Comparison of ENCODE assay signal across 9 mouse cellular contexts in the genomic region with DNA sequence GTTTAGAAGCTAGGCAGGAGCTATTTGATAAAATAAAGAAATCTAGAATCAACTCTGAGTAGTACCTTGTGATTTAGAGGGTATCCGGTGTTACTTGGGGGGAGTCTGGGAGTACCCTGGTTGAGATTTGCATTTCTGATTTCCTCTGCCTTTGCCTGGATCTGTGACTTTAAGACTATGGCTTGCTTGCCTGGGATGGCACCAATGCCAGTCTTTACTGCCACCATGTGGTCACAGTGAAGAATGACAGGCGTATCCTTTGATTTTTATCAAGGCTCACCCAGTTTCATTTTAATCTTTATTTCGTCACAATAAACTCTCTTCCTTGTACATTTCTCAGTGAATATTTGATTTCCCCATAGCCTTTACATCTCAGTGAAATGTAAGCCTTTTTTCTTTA. TPM values are rescaled to one million over a fixed set of nuclear protein-coding genes. Genes with fewer than 3 reads are reported as not detected.
A peak's percentile ranks its signal among the peaks of the same experiment; 100 is the strongest.
DNase-seq lines count a peak whose midpoint lies in the region; ATAC-seq and TF ChIP-seq lines count a peak whose summit lies in the region.
"Had no signal": no experiment of that assay in that cellular context is flagged by ENCODE, and none has a peak within 500 bp of the region (broad histone marks: within the 10 kb centered on the region; RNA-seq: fewer than 3 reads in every experiment).

No protein-coding gene starts in this region.

- H3K4me2 ChIP-seq in hindbrain, postnatal 0 days (ENCODE audit: low read depth, low read length), result no peak overlapping the region
- no peak overlapping the region for H3K4me2 ChIP-seq in hindbrain, embryonic 13.5 days

- intact Hi-C loops in heart, postnatal 36 days (cut with DNase I), result loop anchor here (1.0 to 5.0 kb wide), 2 partner anchors 170 to 254 kb away; no protein-coding TSS in a partner anchor

- H3K4me1 ChIP-seq in hindbrain, postnatal 0 days (ENCODE audit: insufficient read depth, low read length), result no peaks in the 10 kb centered on the region
- no peaks in the 10 kb centered on the region for H3K4me1 ChIP-seq in hindbrain, embryonic 13.5 days (replicated peaks)

- 12% methylated on average over 3 of the region's 3 CpGs for WGBS in hindbrain, postnatal 0 days
- WGBS in hindbrain, embryonic 13.5 days, result 17% methylated on average over 3 of the region's 3 CpGs

- H3K27ac ChIP-seq in hindbrain, postnatal 0 days, result no peak overlapping the region
- H3K27ac ChIP-seq in hindbrain, embryonic 13.5 days, result no peak overlapping the region

- ATAC-seq in hindbrain, postnatal 0 days, result peak; percentile 55; the same call in 1 of the 2 replicates
- ATAC-seq in hindbrain, embryonic 13.5 days (ENCODE audit: low FRiP score), result no peak
- ATAC-seq in hematopoietic stem cell, adult 5-6 weeks (replicated peaks in 1 of 2; ENCODE audit: insufficient read depth in 1 of 2, low FRiP score in 2 of 2, low TSS enrichment in 1 of 2, low read depth in 1 of 2, poor library complexity in 2 of 2, severe bottlenecking in 2 of 2), result peak; percentile 46 to 74; a peak in 2 of 4 replicates

- peak; percentile 95 for TF ChIP-seq CTCF in hindbrain, postnatal 0 days (IDR thresholded peaks at IDR 0.05; ENCODE audit: low read depth)

- H3K9ac ChIP-seq in hindbrain, postnatal 0 days (replicated peaks; ENCODE audit: low read length), result no peak overlapping the region
- H3K9ac ChIP-seq in hindbrain, embryonic 13.5 days, result no peak overlapping the region

- no peaks in the 10 kb centered on the region for H3K27me3 ChIP-seq in hindbrain, postnatal 0 days (ENCODE audit: insufficient read depth, low read length)
- H3K27me3 ChIP-seq in hindbrain, embryonic 13.5 days, result peaks cover 12% of the 10 kb centered on the region; the same call in 1 of the 2 replicates

- DNase-seq in hindbrain, postnatal 0 days (ENCODE audit: low spot score), result peak; percentile 83
- peak; percentile 69 for DNase-seq in CD4-positive, CD25-positive, alpha-beta regulatory T cell, adult 2 months (ENCODE audit: low read depth, low spot score)
- peak; percentile 58 for DNase-seq in ZHBTc4 (ENCODE audit: low read depth, low spot score)
- no peak for DNase-seq in right cerebral cortex, postnatal 10 days (ENCODE audit: low spot score in 2 of 2)
- no peak for DNase-seq in heart, postnatal 36 days
- DNase-seq in heart, postnatal 4 days, result no peak

- no peaks in the 10 kb centered on the region for H3K36me3 ChIP-seq in hindbrain, postnatal 0 days (ENCODE audit: insufficient read depth, low read length)
- H3K36me3 ChIP-seq in hindbrain, embryonic 13.5 days, result no peaks in the 10 kb centered on the region

- H3K9me3 ChIP-seq in hindbrain, postnatal 0 days (ENCODE audit: low read length), result no peaks in the 10 kb centered on the region
- no peaks in the 10 kb centered on the region for H3K9me3 ChIP-seq in hindbrain, embryonic 13.5 days

- H3K4me3 ChIP-seq in hindbrain, postnatal 0 days (ENCODE audit: low read length), result no peak overlapping the region
- H3K4me3 ChIP-seq in hindbrain, embryonic 13.5 days, result no peak overlapping the region
- H3K4me3 ChIP-seq: erythroblast, embryonic 14.5 days had no signal

RNA-seq across cellular contexts. Expression of a gene that starts 16.3 kb away (rescaled TPM):
- 3.5 and 4.4 TPM in 2 replicates for total RNA-seq in hindbrain, postnatal 0 days (2014; rRNA removed)
- 1.5 and 2.4 TPM in 2 replicates for polyA plus RNA-seq in hindbrain, postnatal 0 days (2015; fragmentation: Nextera tagmentation; extraction: Ambion mirVana)
- 2.2 and 2.7 TPM in 2 replicates for polyA plus RNA-seq in hindbrain, embryonic 13.5 days (2015; fragmentation: Nextera tagmentation; extraction: Ambion mirVana)
- total RNA-seq in hematopoietic stem cell, adult 5-6 weeks (2017), result not detected in 2 replicates
- not detected for total RNA-seq in heart, postnatal 36 days (2021)
- not detected for total RNA-seq in heart, postnatal 4 days (2021)
- polyA plus RNA-seq: erythroblast, embryonic 14.5 days had no signal

RNA-seq across cellular contexts. Expression of a gene that starts 17.4 kb away (rescaled TPM):
- total RNA-seq in hindbrain, postnatal 0 days (2014; rRNA removed), result 30.8 and 32.2 TPM in 2 replicates
- polyA plus RNA-seq in hindbrain, postnatal 0 days (2015; fragmentation: Nextera tagmentation; extraction: Ambion mirVana), result 22.3 and 23.8 TPM in 2 replicates
- polyA plus RNA-seq in hindbrain, embryonic 13.5 days (2015; fragmentation: Nextera tagmentation; extraction: Ambion mirVana), result 17.4 and 17.5 TPM in 2 replicates
- not detected in 2 replicates for total RNA-seq in hematopoietic stem cell, adult 5-6 weeks (2017)
- under 1 TPM in 1 of 2 experiments, not detected in 1; 0.17 TPM for total RNA-seq in heart, postnatal 36 days (2021)
- under 1 TPM in 1 of 2 experiments, not detected in 1; 0.52 TPM for total RNA-seq in heart, postnatal 4 days (2021)
- polyA plus RNA-seq: erythroblast, embryonic 14.5 days had no signal

RNA-seq across cellular contexts. Expression of a gene that starts 31.3 kb away (rescaled TPM):
- 10.3 and 12.2 TPM in 2 replicates for total RNA-seq in hindbrain, postnatal 0 days (2014; rRNA removed)
- 18.3 and 18.8 TPM in 2 replicates for polyA plus RNA-seq in hindbrain, postnatal 0 days (2015; fragmentation: Nextera tagmentation; extraction: Ambion mirVana)
- 24.7 and 29.4 TPM in 2 replicates for polyA plus RNA-seq in hindbrain, embryonic 13.5 days (2015; fragmentation: Nextera tagmentation; extraction: Ambion mirVana)
- 29.1 and 31.3 TPM in 2 replicates for total RNA-seq in hematopoietic stem cell, adult 5-6 weeks (2017)
- 1 to 10 TPM; 3.4 to 4.5 TPM for total RNA-seq in heart, postnatal 36 days (2021)
- 10 to 100 TPM; 10.7 to 10.8 TPM for total RNA-seq in heart, postnatal 4 days (2021)

Comparison
In these comparisons a context has a peak if more than half of its experiments do, and no peak if none do; other contexts are left out.
1. DNase-seq: peak in hindbrain, postnatal 0 days (single experiment), CD4-positive, CD25-positive, alpha-beta regulatory T cell, adult 2 months (single experiment) and ZHBTc4 (single experiment); none in right cerebral cortex, postnatal 10 days (0 of 2), heart, postnatal 36 days (0 of 2) and heart, postnatal 4 days (single experiment).
2. RNA of a gene that starts 17.4 kb away (total RNA-seq): 30.8 to 32.2 TPM in hindbrain, postnatal 0 days; 0.52 TPM in heart, postnatal 4 days, 0.17 TPM in heart, postnatal 36 days and not detected in hematopoietic stem cell, adult 5-6 weeks; every median in the first group is over 10 times any median in the second.